Mouse (Mus musculus): ENCODE results near the gene Polr2j.
"Not testable (repeated sequence)": the region's sequence is repeated elsewhere in the genome, so short reads cannot be mapped to it uniquely, and the experiment has no call there.

Gene Polr2j

GRCm38 (mm10) chr5:136108486-136108885, 7.9 kb upstream of the Polr2j start:
- DNase-seq (ENCODE audit: low spot score in 2 of 2) = no peak

GRCm38 (mm10) chr5:136109042-136109441, 7.4 kb upstream of the Polr2j start:
- DNase-seq (ENCODE audit: low spot score in 2 of 2) = no peak

GRCm38 (mm10) chr5:136113546-136113945, 2.9 kb upstream of the Polr2j start:
- not testable (repeated sequence) for DNase-seq (ENCODE audit: low spot score in 2 of 2)

- no peak for DNase-seq (ENCODE audit: low spot score in 2 of 2)
These were observed 317 bp downstream of the Polr2j start for GRCm38 (mm10) chr5:136116784-136117112.

DNA sequence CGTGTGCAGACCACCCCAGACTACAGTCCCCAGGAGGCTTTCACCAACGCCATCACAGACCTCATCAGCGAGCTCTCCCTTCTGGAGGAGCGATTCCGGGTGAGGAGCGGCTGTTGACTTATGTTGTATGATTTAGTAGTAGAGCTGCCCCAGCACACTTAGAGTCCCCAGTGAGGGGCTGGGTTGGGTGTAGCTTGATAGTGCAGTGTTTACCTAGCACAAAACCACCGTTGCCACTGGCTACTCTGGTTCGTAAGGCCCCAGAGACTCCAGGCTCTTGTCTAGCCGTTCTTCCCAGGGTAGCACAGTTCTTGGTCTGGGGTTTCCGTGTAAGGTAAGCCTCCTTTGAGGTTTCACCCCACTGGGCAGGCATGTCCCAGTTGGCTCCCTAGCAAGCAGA, 5.7 kb downstream of the Polr2j start:
- DNase-seq (ENCODE audit: low spot score in 2 of 2) = no peak

- DNase-seq (ENCODE audit: low spot score in 2 of 2) = peak; percentile 93 to 96
These were observed 19.3 kb downstream of the Polr2j start, which contains the start of the genes Lrwd1 and Alkbh4 for GRCm38 (mm10) chr5:136135571-136136291. TSS of gene Lrwd1 (minus strand) at chr5:136136074. TSS of gene Alkbh4 (plus strand) at chr5:136136146.

DNA sequence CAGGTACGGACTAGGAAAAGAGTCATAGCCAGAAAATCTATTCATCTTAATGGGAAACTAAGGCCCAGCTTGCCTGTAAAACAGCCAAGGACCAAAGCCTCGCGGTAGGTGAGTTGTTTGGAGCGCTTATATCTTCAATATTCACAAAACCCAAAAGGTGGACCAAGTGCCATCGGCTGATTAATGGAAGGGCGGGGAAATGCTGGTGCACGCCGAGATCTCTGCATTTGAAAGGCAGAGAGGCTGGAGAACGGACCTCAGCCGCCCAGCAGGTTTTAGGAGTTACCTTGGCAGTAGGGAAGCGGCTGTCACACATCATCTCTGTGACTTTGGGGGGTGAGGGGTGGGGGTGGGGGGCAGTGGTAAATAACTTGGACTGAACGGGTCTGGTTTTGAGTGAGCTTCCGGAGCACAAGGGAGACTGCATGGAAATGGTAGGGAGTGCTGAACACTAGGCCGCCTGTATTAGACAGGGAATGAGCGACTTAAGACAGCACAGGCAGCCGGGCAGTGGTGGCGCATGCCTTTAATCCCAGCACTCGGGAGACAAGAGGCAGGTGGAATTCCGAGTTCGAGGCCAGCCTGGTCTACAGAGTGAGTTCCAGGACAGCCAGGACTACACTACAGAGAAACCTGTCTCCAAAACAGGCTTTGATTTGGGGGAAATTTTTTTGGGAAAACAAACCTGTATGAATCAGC, 20.0 kb downstream of the Polr2j start:
- no peak for DNase-seq (ENCODE audit: low spot score in 2 of 2)

GRCm38 (mm10) chr5:136137658-136138274, 21.3 kb downstream of the Polr2j start:
- no peak for DNase-seq (ENCODE audit: low spot score in 2 of 2)

DNA sequence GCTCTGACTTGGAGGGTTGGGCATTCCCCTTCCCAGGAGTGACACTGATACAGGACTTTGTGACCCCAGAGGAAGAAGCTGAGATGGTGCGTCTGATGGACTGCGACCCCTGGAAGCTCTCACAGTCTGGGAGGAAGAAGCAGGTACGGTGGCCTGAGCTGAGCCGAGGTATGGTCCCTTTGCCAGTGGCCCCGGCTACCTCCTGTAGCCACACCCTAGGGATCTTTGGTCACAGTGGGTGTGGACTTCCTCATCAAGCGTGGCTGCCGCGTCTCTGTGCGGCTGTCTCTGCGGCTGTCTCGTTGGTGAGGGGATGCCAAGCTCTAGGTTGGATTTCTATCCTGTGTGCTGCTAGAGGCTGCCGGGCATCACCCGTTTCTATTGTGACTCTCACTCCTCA, 23.0 kb downstream of the Polr2j start:
- no peak for DNase-seq (ENCODE audit: low spot score in 2 of 2)

- no peak for DNase-seq (ENCODE audit: low spot score in 2 of 2)
These were observed 23.6 kb downstream of the Polr2j start for GRCm38 (mm10) chr5:136140057-136140482.

GRCm38 (mm10) chr5:136142746-136143145, 26.3 kb downstream of the Polr2j start:
- no peak for DNase-seq (ENCODE audit: low spot score in 2 of 2)

DNA sequence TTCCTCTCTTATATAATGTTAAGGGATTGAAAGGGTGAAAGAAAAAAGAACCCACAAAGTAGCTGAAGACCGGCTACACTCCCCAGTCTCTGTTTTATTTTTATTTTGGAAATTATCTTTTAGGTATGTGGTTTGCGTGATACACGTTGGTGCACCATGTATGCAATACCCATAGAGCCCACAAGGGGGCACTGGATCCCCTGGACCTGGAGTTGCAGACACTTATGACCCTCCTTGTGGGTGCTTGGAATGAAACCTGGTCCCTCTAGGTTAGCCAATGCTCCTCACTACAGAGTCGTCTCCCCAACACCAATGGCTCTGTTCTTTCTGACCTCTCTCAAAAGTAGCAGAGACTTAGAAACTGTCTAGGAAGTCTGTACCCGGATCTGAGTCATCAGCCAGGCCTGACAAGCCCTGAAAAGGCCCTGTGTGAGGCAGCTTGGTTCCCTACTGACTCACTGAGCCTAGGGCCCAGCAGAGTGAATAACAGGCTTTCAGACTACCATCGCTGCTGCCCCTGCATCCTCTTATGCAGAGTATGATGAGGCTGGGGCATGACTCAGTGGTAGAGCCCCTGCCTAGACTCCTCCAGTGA, 26.8 kb downstream of the Polr2j start:
- no peak for DNase-seq (ENCODE audit: low spot score in 2 of 2)

DNA sequence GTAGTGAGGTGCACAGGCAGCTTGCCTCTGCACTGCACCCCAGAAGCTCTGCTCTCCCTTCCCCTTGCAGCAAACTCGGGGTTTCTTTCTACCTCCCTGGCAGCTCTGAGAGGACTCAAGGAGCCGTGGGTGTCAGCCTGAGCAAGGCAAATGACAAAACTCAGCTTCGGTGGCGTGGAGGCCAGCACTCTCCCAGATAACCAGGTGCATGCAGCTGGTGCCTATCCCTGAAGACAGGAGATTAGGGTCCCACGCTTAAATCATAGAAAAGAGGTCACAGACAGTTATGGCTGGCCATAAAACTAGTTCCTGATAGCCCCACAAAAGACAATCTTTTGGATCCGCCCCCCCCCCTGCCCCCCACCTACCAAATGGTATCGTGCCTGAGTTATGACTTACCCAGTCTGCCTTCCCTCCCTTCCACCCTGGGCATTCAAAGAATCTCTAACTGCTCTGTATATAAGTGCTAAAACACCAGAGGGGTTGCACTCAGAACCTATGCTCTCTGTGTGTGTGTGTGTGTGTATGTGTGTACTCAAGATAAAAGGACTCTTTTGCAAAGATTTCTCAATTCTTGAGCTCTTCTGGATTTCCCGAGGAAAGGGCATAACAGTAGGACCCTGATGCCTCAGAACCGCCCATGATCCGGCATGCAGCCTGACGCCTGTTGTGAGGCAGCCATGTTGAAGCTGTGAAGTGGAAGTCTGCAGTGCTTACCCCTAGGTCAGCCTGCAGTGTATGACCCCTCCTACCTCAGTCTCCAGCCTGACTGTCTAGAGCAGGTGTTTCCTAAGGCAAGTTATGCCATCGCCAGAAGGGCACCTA, 28.4 kb downstream of the Polr2j start:
- DNase-seq (ENCODE audit: low spot score in 2 of 2) = no peak

GRCm38 (mm10) chr5:136146936-136147335, 30.5 kb downstream of the Polr2j start:
- no peak for DNase-seq (ENCODE audit: low spot score in 2 of 2)

- no peak for DNase-seq (ENCODE audit: low spot score in 2 of 2)
These were observed 31.3 kb downstream of the Polr2j start for GRCm38 (mm10) chr5:136147704-136148103.

DNA sequence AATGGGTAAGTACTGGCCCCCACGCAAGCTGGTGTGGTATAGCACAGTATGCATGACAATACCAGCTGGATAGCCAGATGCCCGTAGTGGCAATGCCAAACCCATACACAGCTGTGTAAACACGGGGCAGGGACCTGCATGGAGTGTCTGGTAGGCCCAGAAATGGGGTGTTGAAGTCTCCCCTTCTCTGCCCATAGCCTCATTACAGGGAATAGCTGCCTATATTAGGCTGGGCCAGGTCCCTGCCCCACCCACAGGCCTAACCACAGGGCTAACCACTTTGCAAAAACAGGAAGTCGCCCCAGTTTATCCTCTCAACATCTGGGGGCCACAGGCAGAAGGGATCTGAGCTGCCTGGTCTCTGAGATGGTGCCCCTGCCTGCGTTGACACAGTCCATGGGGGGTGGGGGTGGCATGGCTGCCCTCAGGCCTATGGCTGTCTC, 32.7 kb downstream of the Polr2j start:
- DNase-seq (ENCODE audit: low spot score in 2 of 2) = not testable (repeated sequence)

GRCm38 (mm10) chr5:136152365-136152764, 35.9 kb downstream of the Polr2j start:
- DNase-seq (ENCODE audit: low spot score in 2 of 2) = no peak

- DNase-seq (ENCODE audit: low spot score in 2 of 2) = no peak
These were observed 39.0 kb downstream of the Polr2j start for GRCm38 (mm10) chr5:136155399-136155798.

DNA sequence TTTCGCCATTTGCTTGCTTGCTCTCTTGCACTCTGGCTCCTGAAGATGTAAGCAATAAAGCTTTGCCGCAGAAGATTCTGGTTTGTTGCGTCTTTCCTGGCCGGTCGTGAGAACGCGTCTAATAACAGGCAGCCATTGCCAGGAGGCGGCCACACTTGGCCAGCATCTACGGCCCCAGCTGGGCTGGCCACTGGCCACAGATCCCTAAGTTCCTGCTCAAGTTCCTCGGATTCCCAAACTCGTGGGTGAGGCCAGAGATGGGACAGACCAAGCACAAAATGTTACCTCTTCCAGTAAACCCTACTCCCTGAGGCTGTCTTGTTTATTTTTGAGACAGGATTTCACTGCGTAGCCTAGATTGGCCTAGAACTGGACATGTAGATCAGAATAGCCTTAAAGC, 43.7 kb downstream of the Polr2j start:
- DNase-seq (ENCODE audit: low spot score in 2 of 2) = peak; percentile 28 to 40

- no peak for DNase-seq (ENCODE audit: low spot score in 2 of 2)
These were observed 47.5 kb downstream of the Polr2j start for GRCm38 (mm10) chr5:136163807-136164474.

DNA sequence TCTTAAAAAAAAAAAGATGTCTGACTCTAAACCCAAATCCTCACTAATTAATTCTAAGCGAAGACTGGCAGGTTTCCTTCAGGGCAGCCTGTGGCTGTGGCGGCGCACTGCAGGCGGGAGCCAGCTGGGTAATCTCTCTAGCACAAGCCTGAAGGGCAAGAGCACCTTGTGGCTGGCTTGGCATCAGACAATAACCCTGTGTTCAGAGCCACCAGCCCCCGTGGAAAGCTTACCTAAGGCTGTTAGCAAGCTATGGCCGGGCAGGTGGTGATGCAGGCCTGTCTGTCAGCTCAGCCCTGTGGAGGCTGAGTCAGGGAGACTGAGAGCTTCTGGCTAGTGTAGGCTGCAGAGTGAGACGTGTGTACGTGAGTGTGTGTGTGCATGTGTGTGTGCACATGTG, 48.8 kb downstream of the Polr2j start:
- no peak for DNase-seq (ENCODE audit: low spot score in 2 of 2)
